Mouse (Mus musculus): ENCODE data around the gene Taok3. TPM values are rescaled to one million over a fixed set of nuclear protein-coding genes. Genes with fewer than 3 reads are reported as not detected.
A peak's percentile ranks its signal among the peaks of the same experiment; 100 is the strongest.

The Taok3 gene
- polyA plus RNA-seq, 1 experiment, result 7.7 TPM

DNA sequence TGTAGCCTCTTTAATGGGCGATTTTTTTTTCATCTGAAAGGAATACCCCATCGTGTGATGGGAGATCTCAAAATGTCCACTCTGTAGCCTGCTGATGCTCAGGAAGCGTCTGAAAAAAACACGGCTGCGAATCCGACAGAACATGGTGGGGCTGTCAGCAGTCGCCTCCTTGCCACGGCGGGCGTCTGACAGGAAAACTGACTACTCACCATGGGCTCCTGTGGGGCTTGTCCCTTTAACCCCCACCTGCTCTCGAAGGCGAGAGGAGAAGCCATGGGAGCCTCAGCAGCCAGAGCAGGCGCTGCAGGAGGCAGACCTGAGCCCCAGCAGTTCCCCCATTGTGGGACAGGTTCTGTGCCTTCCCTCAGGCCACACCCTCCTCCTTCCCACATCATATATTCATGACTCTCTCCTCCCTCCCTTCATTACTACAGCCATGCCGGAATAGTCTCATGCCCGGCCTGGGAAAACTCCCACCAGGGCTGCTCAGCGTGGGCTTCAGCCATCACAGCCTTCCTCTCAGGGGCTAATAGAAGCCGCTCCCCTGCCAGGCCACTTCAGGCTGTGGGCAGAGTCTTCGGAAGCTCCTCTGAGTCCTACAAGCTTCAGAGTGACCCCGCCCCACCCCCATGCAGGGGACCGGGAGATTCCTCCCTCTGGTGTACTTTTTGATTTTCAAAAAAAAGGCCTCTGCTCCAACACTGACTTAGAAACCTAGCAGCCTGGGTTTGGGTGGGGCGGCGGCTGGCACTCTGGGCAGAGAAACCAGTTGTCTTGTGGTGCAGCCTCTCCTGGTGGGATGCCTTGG lies 122.9 kb downstream of the Taok3 start:
- TF ChIP-seq POLR2AphosphoS2 (IDR thresholded peaks at IDR 0.05; ENCODE audit: insufficient read length, low read depth) (no peak), TCF3 (IDR thresholded peaks at IDR 0.05; ENCODE audit: insufficient read length, low read depth) (no peak), REST (IDR thresholded peaks at IDR 0.05; ENCODE audit: insufficient read depth, insufficient read length) (no peak), POLR2A (IDR thresholded peaks at IDR 0.05; ENCODE audit: insufficient read length, low read depth) (no peak), MYOG (IDR thresholded peaks at IDR 0.05; ENCODE audit: control insufficient read depth in 1 of 3, insufficient read depth in 1 of 3, insufficient read length in 2 of 3, low read depth in 2 of 3) (no peak), CEBPB (IDR thresholded peaks at IDR 0.05; ENCODE audit: insufficient read depth, poor library complexity, severe bottlenecking) (no peak), MYOD1 (IDR thresholded peaks at IDR 0.05; ENCODE audit: control insufficient read depth in 1 of 3, insufficient read length in 2 of 3, low read depth in 2 of 3) (no peak), USF1 (IDR thresholded peaks at IDR 0.05; ENCODE audit: low read depth) (no peak), E2F4 (IDR thresholded peaks at IDR 0.05; ENCODE audit: insufficient read depth) (no peak), SRF (IDR thresholded peaks at IDR 0.05; ENCODE audit: control insufficient read depth, insufficient read length, low read depth) (no peak)
- no peaks in the 10 kb centered on the region for H3K27me3 ChIP-seq (ENCODE audit: control insufficient read depth, insufficient read depth, insufficient read length)
- no peak overlapping the region for H3K4me2 ChIP-seq (ENCODE audit: low read depth)
- no peak overlapping the region for H3ac ChIP-seq (ENCODE audit: control insufficient read depth, insufficient read length)
- peaks cover 3% of the 10 kb centered on the region for H3K36me3 ChIP-seq (ENCODE audit: control insufficient read depth, insufficient read depth)
- no peaks in the 10 kb centered on the region for H3K79me2 ChIP-seq (ENCODE audit: control insufficient read depth, insufficient read depth)
- H3K4me3 ChIP-seq, result no peak overlapping the region

DNA sequence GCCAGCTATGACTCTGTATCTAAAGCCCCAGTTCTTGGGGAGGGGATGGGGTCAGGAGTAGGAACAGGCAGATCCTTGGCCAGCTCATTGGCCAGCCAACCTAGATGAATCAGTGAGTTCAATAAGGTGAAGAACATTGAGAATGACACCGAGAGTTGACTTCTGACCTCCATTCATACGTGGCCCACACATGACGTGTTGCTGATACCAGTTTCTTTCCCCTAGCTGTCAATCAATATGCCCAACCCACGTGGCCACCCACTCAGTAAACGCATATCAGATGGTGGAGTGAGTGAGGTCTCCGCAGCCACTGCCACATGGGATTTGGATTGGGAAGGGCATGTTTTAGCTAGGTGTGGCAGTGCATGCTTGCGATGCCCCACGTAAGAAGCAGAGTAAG lies 125.2 kb downstream of the Taok3 start:
- no peaks in the 10 kb centered on the region for H3K79me2 ChIP-seq (ENCODE audit: control insufficient read depth, insufficient read depth)

GRCm38 (mm10) chr5:117248351-117248750 lies 128.4 kb downstream of the Taok3 start:
- peak overlapping the region; percentile 5 for H3K4me2 ChIP-seq (ENCODE audit: low read depth)
- no peak overlapping the region for H3K4me3 ChIP-seq
- H3ac ChIP-seq (ENCODE audit: control insufficient read depth, insufficient read length), result no peak overlapping the region
- no peaks in the 10 kb centered on the region for H3K79me2 ChIP-seq (ENCODE audit: control insufficient read depth, insufficient read depth)
- TF ChIP-seq MYOD1 (IDR thresholded peaks at IDR 0.05; ENCODE audit: control insufficient read depth in 1 of 3, insufficient read length in 2 of 3, low read depth in 2 of 3) (no peak), POLR2AphosphoS2 (IDR thresholded peaks at IDR 0.05; ENCODE audit: insufficient read length, low read depth) (no peak)
- peaks cover 3% of the 10 kb centered on the region for H3K36me3 ChIP-seq (ENCODE audit: control insufficient read depth, insufficient read depth)
- H3K27me3 ChIP-seq (ENCODE audit: control insufficient read depth, insufficient read depth, insufficient read length), result no peaks in the 10 kb centered on the region

More for the DNA sequence above, 125.2 kb downstream of the Taok3 start:
- TF ChIP-seq POLR2AphosphoS2 (IDR thresholded peaks at IDR 0.05; ENCODE audit: insufficient read length, low read depth) (no peak), USF1 (IDR thresholded peaks at IDR 0.05; ENCODE audit: low read depth) (no peak), MYOD1 (IDR thresholded peaks at IDR 0.05; ENCODE audit: control insufficient read depth in 1 of 3, insufficient read length in 2 of 3, low read depth in 2 of 3) (no peak), MYOG (IDR thresholded peaks at IDR 0.05; ENCODE audit: control insufficient read depth in 1 of 3, insufficient read depth in 1 of 3, insufficient read length in 2 of 3, low read depth in 2 of 3) (no peak), TCF3 (IDR thresholded peaks at IDR 0.05; ENCODE audit: insufficient read length, low read depth) (no peak), TCF12 (IDR thresholded peaks at IDR 0.05; ENCODE audit: insufficient read depth, poor library complexity, severe bottlenecking) (no peak)
- Histone ChIP-seq H3K4me3 (no peak overlapping the region), H3K36me3 (ENCODE audit: control insufficient read depth, insufficient read depth) (peaks cover 3% of the 10 kb centered on the region), H3K27me3 (ENCODE audit: control insufficient read depth, insufficient read depth, insufficient read length) (no peaks in the 10 kb centered on the region), H3ac (ENCODE audit: control insufficient read depth, insufficient read length) (no peak overlapping the region), H3K4me2 (ENCODE audit: low read depth) (no peak overlapping the region)

GRCm38 (mm10) chr5:117250796-117251195 lies 130.9 kb downstream of the Taok3 start:
- H3K27me3 ChIP-seq (ENCODE audit: control insufficient read depth, insufficient read depth, insufficient read length), result no peaks in the 10 kb centered on the region
- H3ac ChIP-seq (ENCODE audit: control insufficient read depth, insufficient read length), result no peak overlapping the region
- H3K36me3 ChIP-seq (ENCODE audit: control insufficient read depth, insufficient read depth), result no peaks in the 10 kb centered on the region
- H3K4me2 ChIP-seq (ENCODE audit: low read depth), result no peak overlapping the region
- no peak for TF ChIP-seq TCF3 (IDR thresholded peaks at IDR 0.05; ENCODE audit: insufficient read length, low read depth)
- TF ChIP-seq REST (IDR thresholded peaks at IDR 0.05; ENCODE audit: insufficient read depth, insufficient read length), result no peak
- H3K79me2 ChIP-seq (ENCODE audit: control insufficient read depth, insufficient read depth), result no peaks in the 10 kb centered on the region
- no peak overlapping the region for H3K4me3 ChIP-seq

DNA sequence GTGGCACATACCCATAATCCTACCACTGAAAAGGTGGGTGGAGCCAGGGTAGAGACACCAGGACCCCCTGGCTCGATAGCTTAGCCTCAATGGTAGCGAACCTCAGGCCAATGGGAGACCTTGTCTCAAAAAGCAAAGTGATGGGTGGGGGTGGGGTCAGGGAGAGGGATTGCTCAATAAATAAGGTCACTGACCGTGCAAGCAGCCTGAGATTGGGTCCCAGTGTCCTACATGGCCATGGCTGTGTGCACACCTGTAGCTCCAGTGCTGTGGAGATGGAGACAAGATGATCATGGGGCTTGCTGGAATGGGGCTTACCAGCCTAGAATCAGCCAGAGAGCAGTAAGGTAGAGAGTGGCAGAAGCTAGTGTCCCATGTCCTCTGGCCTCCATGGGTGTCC lies 131.8 kb downstream of the Taok3 start:
- H3K36me3 ChIP-seq (ENCODE audit: control insufficient read depth, insufficient read depth), result no peaks in the 10 kb centered on the region
- no peak overlapping the region for H3K4me3 ChIP-seq
- H3K79me2 ChIP-seq (ENCODE audit: control insufficient read depth, insufficient read depth), result no peaks in the 10 kb centered on the region
- no peak overlapping the region for H3ac ChIP-seq (ENCODE audit: control insufficient read depth, insufficient read length)
- no peak for TF ChIP-seq SRF (IDR thresholded peaks at IDR 0.05; ENCODE audit: control insufficient read depth, insufficient read length, low read depth)
- TF ChIP-seq MAX (IDR thresholded peaks at IDR 0.05; ENCODE audit: low read depth), result no peak
- no peak for TF ChIP-seq MYOG (IDR thresholded peaks at IDR 0.05; ENCODE audit: control insufficient read depth in 1 of 3, insufficient read depth in 1 of 3, insufficient read length in 2 of 3, low read depth in 2 of 3)
- TF ChIP-seq REST (IDR thresholded peaks at IDR 0.05; ENCODE audit: insufficient read depth, insufficient read length), result no peak
- TF ChIP-seq E2F4 (IDR thresholded peaks at IDR 0.05; ENCODE audit: insufficient read depth), result no peak
- TF ChIP-seq USF1 (IDR thresholded peaks at IDR 0.05; ENCODE audit: low read depth), result no peak
- no peak for TF ChIP-seq MYOD1 (IDR thresholded peaks at IDR 0.05; ENCODE audit: control insufficient read depth in 1 of 3, insufficient read length in 2 of 3, low read depth in 2 of 3)
- TF ChIP-seq CEBPB (IDR thresholded peaks at IDR 0.05; ENCODE audit: insufficient read depth, poor library complexity, severe bottlenecking), result no peak
- TF ChIP-seq TCF12 (IDR thresholded peaks at IDR 0.05; ENCODE audit: insufficient read depth, poor library complexity, severe bottlenecking), result no peak
- TF ChIP-seq POLR2AphosphoS2 (IDR thresholded peaks at IDR 0.05; ENCODE audit: insufficient read length, low read depth), result no peak
- TF ChIP-seq TCF3 (IDR thresholded peaks at IDR 0.05; ENCODE audit: insufficient read length, low read depth), result no peak
- no peak for TF ChIP-seq POLR2A (IDR thresholded peaks at IDR 0.05; ENCODE audit: insufficient read length, low read depth)
- H3K4me2 ChIP-seq (ENCODE audit: low read depth), result no peak overlapping the region
- H3K27me3 ChIP-seq (ENCODE audit: control insufficient read depth, insufficient read depth, insufficient read length), result no peaks in the 10 kb centered on the region

Data from myocyte (in vitro differentiated cells).